Mouse (Mus musculus) CD4-positive, CD25-positive, alpha-beta regulatory T cell, adult 2 months (primary cell): ENCODE measurements around the gene Fyb.

ENCODE experiments used
- DNase-seq: peaks from one replicate; pipeline ENCODE4 v3.0.0-alpha.2; 2012; ENCODE audit warnings: low read depth, low spot score

The Fyb gene

DNA sequence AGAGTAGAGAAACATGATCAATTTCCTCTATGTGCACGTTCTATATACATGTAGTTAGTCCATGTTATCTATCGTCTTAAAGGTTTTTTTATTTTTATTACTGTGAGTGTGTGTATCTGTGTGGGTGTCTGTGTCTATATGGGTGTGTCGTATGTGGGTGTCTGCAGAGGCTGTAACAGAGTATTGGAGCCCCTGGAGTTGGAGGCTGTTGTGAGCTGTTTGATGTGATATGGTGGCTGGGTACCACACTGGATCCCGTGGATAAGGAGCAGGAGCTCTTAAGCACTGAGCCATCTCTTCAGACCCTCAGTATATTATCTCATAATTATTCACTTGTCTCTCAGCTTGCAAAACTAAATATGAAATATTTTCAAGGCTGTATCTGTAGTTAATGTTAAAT, 135.4 kb downstream of the Fyb start:
- DNase-seq: no peak

DNA sequence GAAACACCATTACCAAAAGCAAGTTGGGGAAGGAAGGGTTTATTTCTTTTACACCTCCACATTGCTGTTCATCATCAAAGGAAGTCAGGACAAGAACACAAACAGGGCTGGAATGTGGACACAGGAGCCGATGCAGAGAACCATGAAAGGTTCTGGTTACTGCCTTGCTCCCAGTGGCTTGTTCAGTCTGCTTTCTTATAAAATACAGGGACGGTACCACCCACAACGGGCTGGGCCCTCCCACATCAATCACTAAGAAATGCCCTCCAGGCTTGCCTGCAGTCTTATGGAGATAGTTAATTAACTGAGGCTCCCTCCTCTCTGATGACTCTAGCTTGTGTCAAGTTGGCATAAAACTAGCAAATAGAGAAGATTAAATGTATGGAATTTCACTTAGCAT, 139.3 kb downstream of the Fyb start:
- no peak for DNase-seq

DNA sequence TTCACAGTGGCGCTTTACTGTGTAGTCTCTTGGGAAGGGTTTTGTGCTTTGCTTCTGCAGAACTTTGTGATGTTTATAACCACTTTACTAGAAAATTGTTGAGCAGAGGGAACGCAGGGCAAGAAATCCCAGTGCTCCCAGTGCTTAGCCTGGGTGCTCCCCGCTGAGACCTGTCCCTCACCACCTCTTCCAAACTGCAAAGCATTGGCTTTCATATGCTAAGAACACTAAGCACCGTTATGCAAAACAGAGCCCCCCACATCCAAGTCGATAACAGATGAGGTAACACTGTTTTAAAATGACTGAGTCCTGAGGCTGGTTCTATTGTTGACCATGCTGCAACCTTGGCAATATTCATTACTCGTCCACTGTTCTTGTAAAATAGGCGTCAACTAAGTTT, 141.3 kb downstream of the Fyb start:
- DNase-seq: no peak

DNA sequence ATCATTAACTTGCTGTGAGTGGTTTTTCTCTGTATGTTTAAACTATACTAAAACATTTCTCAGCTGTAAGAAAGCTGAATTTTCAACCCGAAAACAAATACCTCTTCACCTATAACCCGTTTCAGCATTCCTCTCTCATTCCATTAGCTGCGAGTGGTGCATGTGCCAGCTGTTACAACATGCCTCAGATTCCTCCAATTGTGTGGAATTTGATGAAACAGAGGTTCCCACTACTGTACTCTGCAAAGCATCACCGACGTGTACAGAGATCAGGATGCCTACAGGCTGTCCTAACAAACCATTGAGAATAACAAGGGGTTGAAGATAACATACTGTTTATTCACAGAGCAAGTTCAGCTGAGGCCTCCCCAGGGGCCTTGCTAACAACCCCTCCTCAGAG, 143.4 kb downstream of the Fyb start:
- no peak for DNase-seq

DNA sequence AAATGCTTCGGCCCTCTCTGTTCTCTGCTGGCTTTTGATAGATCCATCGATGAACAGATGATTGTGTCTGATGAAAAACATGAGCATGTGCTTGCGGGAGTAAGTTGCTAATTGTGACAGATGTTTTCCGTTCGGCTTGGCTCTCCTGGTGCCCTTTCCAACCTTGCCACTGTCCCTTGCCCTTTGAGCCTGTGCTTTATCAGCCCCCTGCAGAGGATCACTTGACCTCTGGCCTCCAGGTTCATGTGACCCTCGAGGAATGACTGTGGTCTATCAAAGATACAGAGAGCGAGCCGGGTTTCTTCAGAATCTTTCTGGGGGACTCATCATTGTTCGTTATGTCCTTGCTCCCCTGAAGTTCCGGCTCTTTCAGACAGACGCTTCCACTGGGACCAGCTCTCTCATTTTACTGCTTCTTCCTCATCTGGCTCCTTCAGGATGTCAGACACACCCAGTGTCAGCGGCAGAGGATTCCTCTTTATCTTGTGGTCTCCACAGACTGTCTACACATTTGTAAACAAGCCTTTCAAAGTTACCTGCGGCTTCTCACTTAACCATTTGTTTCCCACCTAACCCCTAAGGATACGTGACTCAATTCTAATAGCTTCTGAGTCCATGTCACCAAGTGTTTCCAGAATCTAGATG, 146.3 kb downstream of the Fyb start:
- no peak for DNase-seq

DNA sequence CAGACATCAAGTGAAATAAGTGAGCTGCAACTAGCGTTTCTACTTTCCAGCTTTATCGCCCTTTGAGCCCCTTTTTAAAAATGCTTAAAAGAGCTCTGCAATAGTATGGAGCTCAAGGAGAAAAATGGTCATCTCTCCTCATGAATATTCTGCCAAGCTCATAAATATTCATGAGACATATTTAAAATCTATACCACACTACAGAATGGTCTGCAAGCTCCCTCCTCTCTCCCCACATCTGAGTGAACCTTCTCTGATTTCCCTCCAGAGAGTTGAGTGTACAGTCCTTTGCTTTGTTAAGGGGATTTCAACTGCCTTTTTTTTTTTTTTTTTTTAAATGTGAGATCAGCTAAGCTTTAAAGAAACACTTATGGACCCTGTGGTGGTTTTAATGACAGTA, 155.8 kb downstream of the Fyb start:
- DNase-seq: no peak

DNA sequence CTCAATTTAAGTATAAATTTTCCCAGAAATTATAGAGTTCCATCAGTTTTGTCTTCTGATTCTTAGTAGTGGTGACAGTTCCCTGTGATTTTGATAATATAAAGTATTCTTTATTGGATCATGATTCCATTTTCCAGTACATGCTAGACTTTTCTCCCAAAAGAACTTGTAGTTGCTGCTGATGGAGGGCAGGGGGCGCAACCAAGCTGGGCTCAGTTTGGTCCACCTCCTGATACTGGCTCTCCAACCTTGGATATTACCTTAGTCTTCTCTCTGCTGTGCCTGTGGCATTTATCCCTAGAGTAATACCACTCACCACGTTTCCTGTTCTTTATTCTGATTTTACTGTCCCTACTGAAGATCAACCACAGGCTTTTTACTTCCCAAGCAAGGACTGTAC, 179.5 kb downstream of the Fyb start:
- peak; percentile 52 for DNase-seq

DNA sequence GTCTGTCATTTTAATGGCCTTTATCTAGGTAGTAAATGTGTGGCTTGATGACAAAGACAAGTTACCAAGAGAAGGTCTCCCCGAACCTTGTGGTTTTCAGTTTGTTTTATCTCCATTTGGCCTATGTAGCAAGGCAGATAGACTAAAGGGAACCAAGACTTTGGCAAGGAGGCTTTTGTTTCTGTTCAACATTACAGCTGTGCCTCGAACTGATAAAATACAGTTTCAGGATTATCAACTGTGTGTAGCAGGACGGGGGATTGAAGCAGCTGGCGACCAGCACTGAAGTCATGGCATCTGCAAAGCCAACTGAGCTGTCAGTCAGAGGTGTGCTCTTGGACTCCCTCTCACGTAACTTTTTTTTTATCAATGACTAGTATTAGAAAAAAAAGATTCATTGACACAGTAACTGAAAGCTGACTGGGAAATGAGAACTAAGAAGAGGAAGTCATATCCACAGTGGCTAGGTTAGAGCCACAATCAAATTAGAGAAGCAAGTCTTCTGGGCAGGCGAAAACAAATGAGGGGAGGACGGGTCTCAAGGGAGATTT, 182.8 kb downstream of the Fyb start:
- DNase-seq: peak; percentile 26

DNA sequence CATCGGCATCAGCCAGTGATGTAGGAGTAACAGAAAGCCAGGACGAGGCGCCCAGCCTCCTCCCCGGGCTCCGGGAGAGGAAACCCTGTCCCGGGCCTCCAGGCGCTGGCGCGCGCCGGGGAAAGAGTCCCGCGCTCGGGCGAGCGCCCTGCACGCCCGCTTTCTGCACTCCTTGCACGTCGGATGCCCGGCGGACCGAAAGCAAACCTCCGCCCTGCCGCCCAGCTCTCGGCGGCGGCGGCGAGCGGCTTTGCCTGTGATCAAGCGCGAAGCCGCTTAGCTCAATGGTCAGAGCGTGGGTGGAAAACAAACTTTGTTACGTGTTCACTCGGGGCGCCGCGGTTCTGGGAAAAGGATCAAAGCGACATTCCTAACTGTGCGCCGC, 184.9 kb downstream of the Fyb start:
- peak; percentile 66 for DNase-seq

DNA sequence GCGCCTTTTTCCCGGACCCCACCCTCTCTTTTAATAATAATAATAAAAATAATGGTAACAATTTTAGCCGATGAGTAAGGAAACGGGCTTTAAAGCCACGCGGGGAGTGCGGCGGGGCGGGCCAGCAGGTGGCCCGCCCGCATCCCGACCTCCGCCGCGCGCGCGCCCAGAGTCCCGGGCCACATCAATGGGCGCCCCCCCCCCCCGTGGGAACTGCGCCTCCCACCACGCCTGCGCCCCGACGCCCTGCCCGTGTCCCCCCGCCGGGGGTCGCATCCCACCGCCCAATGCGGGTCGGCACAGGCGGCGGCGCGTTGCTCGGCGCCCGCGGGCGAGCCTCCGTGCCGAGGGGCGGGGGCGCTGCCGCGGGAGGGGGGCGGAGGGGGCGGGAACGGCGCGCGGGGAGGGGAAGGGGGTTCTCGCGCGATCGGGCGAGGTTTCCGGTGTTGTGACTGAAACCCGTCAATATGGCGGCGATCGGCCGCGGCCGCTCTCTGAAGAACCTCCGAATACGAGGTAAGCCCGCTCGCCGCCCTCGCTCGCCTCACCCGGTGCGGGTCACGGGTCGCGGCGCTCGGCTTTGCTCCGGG, 185.4 kb downstream of the Fyb start, which contains the start of gene Rictor:
Gene Rictor (plus strand): TSS at position 444 of the 590 bp plus-strand sequence.
- DNase-seq: peak; percentile 93

DNA sequence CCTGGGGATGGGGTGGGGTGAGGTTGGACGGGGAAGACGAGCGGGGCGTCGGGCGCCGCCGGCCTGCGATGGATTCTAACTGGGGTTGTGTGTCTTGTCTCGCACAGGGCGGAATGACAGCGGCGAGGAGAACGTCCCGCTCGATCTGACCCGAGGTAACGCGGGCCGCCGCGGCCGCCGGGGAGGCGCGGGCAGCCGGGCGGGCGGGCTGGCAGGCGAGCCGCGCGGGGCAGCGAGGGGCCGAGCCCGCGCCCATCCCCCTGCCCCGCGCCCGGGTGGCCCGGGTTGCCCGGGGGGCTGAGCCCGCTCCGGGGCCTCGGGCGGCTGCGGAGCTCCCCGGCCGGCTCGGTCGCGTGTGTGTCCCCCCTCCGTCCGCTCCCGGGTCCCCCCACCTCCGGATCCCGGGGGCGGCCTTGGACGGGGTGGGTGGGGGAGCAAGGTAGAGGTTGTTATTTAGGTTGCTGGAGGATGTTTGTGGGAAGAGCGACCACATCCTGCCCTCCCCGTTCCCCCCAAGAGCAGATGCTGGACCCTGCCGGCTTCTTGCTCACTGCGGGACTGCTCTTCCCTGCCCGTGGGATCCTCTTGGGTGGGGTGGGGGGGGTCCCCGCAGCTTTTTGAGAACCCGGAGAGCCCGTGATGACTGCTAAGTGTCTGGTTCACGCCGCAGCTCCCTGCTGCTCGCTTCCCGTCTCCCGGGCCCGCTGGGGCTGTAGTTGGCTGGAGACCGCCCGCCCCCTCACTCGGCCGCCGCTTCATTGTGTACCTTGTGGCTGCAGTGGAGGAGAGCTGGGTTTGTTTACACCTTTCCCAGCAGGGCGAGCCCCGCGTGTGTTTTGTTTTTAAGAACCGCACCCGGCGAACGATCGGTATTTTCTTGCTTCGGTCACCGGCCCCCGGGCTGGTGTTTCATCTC, 186.1 kb downstream of the Fyb start:
- DNase-seq: peak; percentile 62

DNA sequence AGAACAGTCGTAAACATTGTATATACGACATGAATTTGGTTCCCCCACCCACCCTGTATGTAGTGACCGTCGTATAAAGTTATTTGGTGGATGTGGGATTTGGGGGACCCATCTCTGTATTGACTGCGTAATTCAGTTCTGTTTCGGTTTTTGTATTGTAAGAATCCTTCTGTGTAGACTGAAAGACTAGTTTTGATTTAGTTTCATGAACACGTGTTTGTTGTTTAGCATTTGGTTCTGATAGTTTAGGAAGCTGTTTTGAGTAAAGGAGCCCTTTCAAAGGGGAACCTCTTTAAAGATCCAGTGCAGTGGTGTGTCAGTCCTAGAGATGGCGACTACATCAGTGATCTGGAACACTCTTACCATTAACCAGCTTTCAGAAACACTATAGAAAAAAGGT, 187.0 kb downstream of the Fyb start:
- no peak for DNase-seq

DNA sequence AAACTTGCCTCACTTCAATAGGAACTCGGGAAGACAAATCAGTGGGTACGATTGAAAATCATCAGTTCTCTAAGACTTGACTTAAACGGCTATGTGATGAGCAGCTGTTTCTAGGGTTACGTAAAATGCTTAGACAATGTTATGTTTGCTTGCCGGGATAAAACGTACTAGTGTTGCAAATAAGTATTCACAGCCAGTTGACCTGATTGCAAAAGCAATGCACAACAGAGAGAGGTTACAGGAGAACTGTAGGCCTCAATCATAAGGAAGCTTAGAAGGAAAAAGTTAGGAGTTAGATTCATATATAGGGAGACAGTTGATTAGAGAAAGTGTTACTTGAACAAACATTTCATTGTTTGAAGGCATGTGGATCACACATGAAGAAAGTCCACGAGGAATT, 187.7 kb downstream of the Fyb start:
- no peak for DNase-seq

DNA sequence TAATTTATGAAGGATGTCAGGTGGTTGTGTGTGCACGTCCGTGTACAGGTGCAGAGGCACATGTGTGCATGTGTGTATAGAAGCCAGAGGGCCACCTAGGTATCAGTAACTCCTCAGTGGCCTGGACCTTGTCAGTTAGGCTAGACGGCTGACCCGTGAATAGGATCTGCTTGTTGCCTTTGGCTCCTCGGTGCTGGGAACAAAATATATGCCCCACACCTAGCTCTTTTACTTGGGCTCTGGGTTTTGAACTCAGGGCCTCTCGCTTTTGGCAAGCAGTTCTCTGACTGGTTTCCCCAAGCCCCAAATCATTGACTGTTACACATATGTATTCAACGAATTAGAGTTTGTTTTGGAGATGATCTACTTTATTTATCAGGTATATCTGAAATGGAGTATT, 188.6 kb downstream of the Fyb start:
- DNase-seq: no peak
